Mouse (Mus musculus): ENCODE data around the gene Ntrk3. TPM values are rescaled to one million over a fixed set of nuclear protein-coding genes. Genes with fewer than 3 reads are reported as not detected.

The Ntrk3 gene
- polyA plus RNA-seq, 1 experiment from 2014 or later: 2.9 TPM

GRCm38 (mm10) chr7:78584499-78584898 is 153.3 kb downstream of the Ntrk3 start:
- 9% methylated on average over 3 of the region's 3 CpGs for WGBS
- no peak for ATAC-seq
- Histone ChIP-seq H3K27me3 (replicated peaks) (peaks cover 48% of the 10 kb centered on the region), H3K36me3 (no peaks in the 10 kb centered on the region), H3K4me3 (replicated peaks) (no peak overlapping the region), H3K4me1 (replicated peaks) (no peaks in the 10 kb centered on the region), H3K9ac (no peak overlapping the region), H3K9me3 (no peaks in the 10 kb centered on the region), H3K27ac (no peak overlapping the region), H3K4me2 (replicated peaks) (no peak overlapping the region)

DNA sequence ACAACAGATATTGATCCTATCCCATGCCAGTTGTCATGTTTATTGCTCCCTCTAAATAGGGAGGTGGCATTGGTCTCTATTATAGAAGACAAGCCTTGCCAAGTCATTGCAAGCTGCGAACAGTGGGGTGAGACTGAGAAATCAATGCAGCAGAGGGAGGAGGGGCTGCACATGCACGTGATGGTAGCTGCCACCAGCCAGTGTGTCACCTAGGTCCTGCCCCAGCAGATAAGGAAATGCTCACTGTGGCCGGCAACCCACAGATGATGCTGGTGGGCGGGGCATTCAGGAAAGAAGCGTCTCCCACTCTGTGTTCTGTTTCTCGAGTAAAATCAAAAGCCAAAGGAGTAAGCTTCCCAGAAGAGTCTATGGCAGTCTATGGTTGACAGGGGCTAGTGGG is 154.1 kb downstream of the Ntrk3 start:
- Histone ChIP-seq H3K36me3 (no peaks in the 10 kb centered on the region), H3K4me2 (replicated peaks) (no peak overlapping the region), H3K27ac (no peak overlapping the region), H3K4me3 (replicated peaks) (no peak overlapping the region), H3K9me3 (no peaks in the 10 kb centered on the region), H3K4me1 (replicated peaks) (peaks cover 2% of the 10 kb centered on the region), H3K9ac (no peak overlapping the region), H3K27me3 (replicated peaks) (peaks cover 56% of the 10 kb centered on the region)
- WGBS: 42% methylated on average over 6 of the region's 6 CpGs
- ATAC-seq: no peak

DNA sequence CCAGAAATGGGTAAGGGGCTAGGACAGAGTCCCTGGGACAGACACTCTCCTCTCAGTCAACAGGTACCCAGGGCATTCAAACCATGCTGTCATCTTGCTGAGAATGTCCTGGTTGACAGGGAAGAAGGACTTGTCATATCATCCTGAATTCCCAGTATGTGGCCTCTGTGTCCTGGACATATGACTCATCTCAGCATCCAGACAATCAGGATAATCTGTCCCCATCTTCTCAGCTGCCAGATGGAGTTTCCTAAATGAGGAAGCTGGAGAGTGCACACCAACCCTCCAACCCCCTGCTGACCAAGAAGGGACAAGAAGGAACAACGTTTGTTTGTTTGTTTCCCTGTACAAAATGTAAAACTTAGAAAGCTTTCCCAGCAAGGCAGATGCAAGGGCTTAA is 156.5 kb downstream of the Ntrk3 start:
- Histone ChIP-seq H3K9ac (no peak overlapping the region), H3K27me3 (replicated peaks) (peaks cover 71% of the 10 kb centered on the region), H3K4me2 (replicated peaks) (no peak overlapping the region), H3K27ac (no peak overlapping the region), H3K36me3 (no peaks in the 10 kb centered on the region), H3K4me1 (replicated peaks) (peaks cover 9% of the 10 kb centered on the region), H3K9me3 (no peaks in the 10 kb centered on the region), H3K4me3 (replicated peaks) (no peak overlapping the region)
- no peak for ATAC-seq
- WGBS: 49% methylated on average over 1 of the region's 1 CpGs

DNA sequence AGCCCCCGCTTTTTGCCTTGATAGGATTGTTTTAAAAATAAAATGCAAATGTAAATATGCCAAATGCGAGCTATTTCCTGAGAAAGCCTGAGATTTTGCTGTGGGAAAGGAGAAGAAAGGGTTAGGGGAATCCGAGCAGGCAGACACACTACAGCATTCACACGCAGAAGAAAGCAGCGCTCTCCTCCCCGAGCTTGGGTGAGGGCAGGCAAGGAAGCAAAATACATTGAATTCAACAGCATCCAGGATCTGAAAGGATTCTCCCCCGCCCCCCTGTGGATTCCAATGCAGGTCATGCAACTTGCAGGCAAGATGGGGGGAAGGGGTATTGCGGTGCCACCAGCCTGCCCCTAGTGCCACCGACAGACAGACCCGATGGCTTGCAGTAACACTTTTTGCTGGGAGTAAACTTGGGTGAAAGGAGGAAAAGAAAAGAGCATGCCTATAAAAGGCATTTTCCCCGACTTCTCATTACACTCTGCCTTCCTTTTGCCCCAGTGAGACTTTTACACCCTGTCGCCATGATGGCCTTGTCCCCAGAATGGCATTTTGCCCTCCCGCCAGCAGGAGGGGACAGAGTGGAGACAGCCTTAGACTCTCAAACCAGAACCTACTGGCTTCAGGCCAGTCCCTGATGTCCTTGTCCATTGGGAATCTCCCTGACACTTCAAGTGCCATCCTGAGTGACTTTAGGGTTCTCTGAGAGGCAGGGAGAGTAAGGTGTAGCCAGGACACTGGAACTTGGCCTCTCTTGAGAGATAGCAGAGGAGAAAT is 158.2 kb downstream of the Ntrk3 start:
- Histone ChIP-seq H3K4me1 (replicated peaks) (peaks cover 9% of the 10 kb centered on the region), H3K27ac (no peak overlapping the region), H3K27me3 (replicated peaks) (peaks cover 88% of the 10 kb centered on the region), H3K9ac (no peak overlapping the region), H3K9me3 (no peaks in the 10 kb centered on the region), H3K4me2 (replicated peaks) (peak overlapping the region; percentile 93), H3K36me3 (no peaks in the 10 kb centered on the region), H3K4me3 (replicated peaks) (peak overlapping the region; percentile 45)
- 4% methylated on average over 13 of the region's 13 CpGs for WGBS
- no peak for ATAC-seq

- Histone ChIP-seq H3K9ac (peak overlapping the region; percentile 40; the same call in 1 of the 2 replicates), H3K4me3 (replicated peaks) (peak overlapping the region; percentile 45), H3K9me3 (no peaks in the 10 kb centered on the region), H3K27me3 (replicated peaks) (peaks cover 81% of the 10 kb centered on the region), H3K4me2 (replicated peaks) (peak overlapping the region; percentile 93), H3K36me3 (no peaks in the 10 kb centered on the region), H3K4me1 (replicated peaks) (peaks cover 9% of the 10 kb centered on the region), H3K27ac (no peak overlapping the region)
- WGBS: under 1% methylated on average over 50 of the region's 66 CpGs
- 0 out of 2 replicates have a peak, but pooled peaks have one; percentile 3 for ATAC-seq
Measured at GRCm38 (mm10) chr7:78578461-78579359, 159.1 kb downstream of the Ntrk3 start.

DNA sequence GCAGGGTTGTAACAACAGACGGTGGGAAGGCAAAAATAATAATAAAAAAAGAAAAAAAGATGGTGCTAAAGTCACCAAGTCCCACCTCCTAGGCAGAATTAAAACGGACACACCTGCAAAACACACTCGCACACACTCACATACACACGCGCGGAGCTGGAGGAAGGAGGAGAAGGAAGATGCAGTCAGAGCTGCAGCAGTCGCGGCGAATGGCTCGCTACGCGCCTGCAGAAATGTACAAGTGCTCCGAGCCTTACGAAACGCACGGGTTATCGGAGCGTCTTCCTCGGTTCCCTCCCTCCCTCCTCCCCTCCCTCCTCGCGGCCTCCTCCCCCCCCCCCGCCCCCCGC is 159.7 kb downstream of the Ntrk3 start:
- H3K4me1 ChIP-seq (replicated peaks): peaks cover 9% of the 10 kb centered on the region
- H3K9ac ChIP-seq: no peak overlapping the region
- H3K27me3 ChIP-seq (replicated peaks): peaks cover 78% of the 10 kb centered on the region
- H3K36me3 ChIP-seq: no peaks in the 10 kb centered on the region
- peak; percentile 49; the same call in 1 of the 2 replicates for ATAC-seq
- WGBS: 0% methylated on average over 19 of the region's 23 CpGs
- H3K27ac ChIP-seq: no peak overlapping the region
- peak overlapping the region; percentile 45 for H3K4me3 ChIP-seq (replicated peaks)
- H3K4me2 ChIP-seq (replicated peaks): peak overlapping the region; percentile 93
- no peaks in the 10 kb centered on the region for H3K9me3 ChIP-seq

GRCm38 (mm10) chr7:78577462-78578110 is 160.2 kb downstream of the Ntrk3 start:
- Histone ChIP-seq H3K4me1 (replicated peaks) (peaks cover 9% of the 10 kb centered on the region), H3K27ac (no peak overlapping the region), H3K9ac (0 out of 2 replicates have a peak overlapping the region, but pooled peaks have one; percentile 23), H3K27me3 (replicated peaks) (peaks cover 74% of the 10 kb centered on the region), H3K4me2 (replicated peaks) (peak overlapping the region; percentile 93), H3K36me3 (no peaks in the 10 kb centered on the region), H3K9me3 (no peaks in the 10 kb centered on the region), H3K4me3 (replicated peaks) (peak overlapping the region; percentile 45)
- peak; percentile 52 for ATAC-seq
- WGBS: under 1% methylated on average over 48 of the region's 49 CpGs

GRCm38 (mm10) chr7:78576706-78577461 is 160.9 kb downstream of the Ntrk3 start:
- Histone ChIP-seq H3K4me1 (replicated peaks) (peaks cover 9% of the 10 kb centered on the region), H3K9me3 (no peaks in the 10 kb centered on the region), H3K27me3 (replicated peaks) (peaks cover 70% of the 10 kb centered on the region), H3K4me2 (replicated peaks) (peak overlapping the region; percentile 93), H3K9ac (0 out of 2 replicates have a peak overlapping the region, but pooled peaks have one; percentile 23), H3K4me3 (replicated peaks) (peak overlapping the region; percentile 45), H3K36me3 (no peaks in the 10 kb centered on the region), H3K27ac (no peak overlapping the region)
- WGBS: 2% methylated on average over 35 of the region's 35 CpGs
- peak; percentile 74 for ATAC-seq

DNA sequence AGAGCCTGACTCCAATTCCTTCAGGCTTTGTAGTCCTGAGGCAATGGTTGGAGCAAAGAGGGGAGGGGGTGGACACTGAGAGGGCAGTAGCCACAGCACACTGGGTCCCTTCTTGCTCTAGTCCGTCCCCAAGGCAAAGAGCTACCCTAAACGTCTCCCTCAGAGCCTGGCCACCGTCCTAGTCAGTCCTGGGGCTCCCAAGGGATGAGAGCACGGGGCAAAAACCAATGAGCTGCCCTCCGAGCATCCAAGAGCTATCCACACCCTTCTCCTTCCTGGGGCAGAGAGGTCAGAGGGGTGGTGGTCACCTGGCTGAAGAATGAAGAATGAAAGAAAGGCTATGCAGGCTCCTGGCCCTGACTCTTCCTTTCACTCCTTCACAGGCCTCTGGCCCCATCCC is 161.6 kb downstream of the Ntrk3 start:
- Histone ChIP-seq H3K9ac (no peak overlapping the region), H3K4me1 (replicated peaks) (peaks cover 9% of the 10 kb centered on the region), H3K36me3 (no peaks in the 10 kb centered on the region), H3K4me2 (replicated peaks) (peak overlapping the region; percentile 93), H3K4me3 (replicated peaks) (no peak overlapping the region; the same call in 1 of the 2 replicates), H3K9me3 (no peaks in the 10 kb centered on the region), H3K27me3 (replicated peaks) (peaks cover 62% of the 10 kb centered on the region), H3K27ac (no peak overlapping the region)
- WGBS: 40% methylated on average over 5 of the region's 5 CpGs
- no peak for ATAC-seq

DNA sequence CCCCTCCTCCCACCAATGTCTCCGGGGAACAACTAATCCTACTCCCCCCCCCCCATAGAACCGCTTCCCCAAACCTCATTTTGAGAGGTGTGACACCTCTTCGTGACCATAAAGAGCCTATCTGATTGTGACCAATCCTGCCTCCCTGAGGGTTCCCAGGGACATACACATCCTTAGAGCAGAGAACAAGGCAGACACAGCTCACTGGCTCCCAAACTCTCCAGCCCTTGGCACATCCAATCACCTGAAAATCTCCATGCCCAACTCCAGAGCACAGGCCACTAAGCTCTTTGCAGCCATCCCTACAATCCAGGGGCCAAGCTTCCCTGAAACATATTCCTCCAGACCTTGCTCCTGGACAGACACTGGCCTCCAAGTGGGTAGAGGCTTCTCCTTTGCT is 162.3 kb downstream of the Ntrk3 start:
- H3K9me3 ChIP-seq: no peaks in the 10 kb centered on the region
- no peak overlapping the region for H3K27ac ChIP-seq
- H3K4me2 ChIP-seq (replicated peaks): peak overlapping the region; percentile 93; the same call in 1 of the 2 replicates
- no peak overlapping the region for H3K9ac ChIP-seq
- ATAC-seq: no peak
- H3K4me1 ChIP-seq (replicated peaks): peaks cover 9% of the 10 kb centered on the region
- no peaks in the 10 kb centered on the region for H3K36me3 ChIP-seq
- 16% methylated on average over 3 of the region's 3 CpGs for WGBS
- H3K4me3 ChIP-seq (replicated peaks): no peak overlapping the region
- H3K27me3 ChIP-seq (replicated peaks): peaks cover 56% of the 10 kb centered on the region

DNA sequence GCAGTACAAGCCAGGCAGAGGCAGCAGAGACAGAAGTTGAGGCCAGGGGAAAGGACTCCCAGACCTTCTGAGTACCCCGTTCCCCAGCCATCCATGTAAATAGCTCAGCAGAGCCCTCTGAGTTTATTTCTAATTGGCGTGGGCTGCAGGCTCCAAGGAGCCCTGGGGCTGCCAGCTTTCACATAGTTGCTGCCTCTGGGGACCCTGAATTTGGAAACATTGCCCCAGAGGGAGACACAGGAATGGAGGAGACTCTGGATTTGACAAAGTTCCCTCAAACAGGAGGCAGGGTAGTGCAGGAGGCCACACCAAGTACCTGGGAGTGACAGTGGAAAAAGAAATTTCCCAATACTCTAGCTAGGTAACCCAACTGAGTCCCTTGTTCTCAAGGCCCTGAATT is 166.6 kb downstream of the Ntrk3 start:
- no peak overlapping the region for H3K9ac ChIP-seq

More for the DNA sequence above, 166.6 kb downstream of the Ntrk3 start:
- Histone ChIP-seq H3K27me3 (replicated peaks) (peaks cover 20% of the 10 kb centered on the region), H3K4me1 (replicated peaks) (peaks cover 4% of the 10 kb centered on the region; the same call in 1 of the 2 replicates), H3K27ac (no peak overlapping the region), H3K4me2 (replicated peaks) (no peak overlapping the region), H3K9me3 (no peaks in the 10 kb centered on the region), H3K4me3 (replicated peaks) (no peak overlapping the region), H3K36me3 (no peaks in the 10 kb centered on the region)
- 68% methylated on average over 2 of the region's 2 CpGs for WGBS
- no peak for ATAC-seq
